Mouse (Mus musculus) splenic B cell, adult 2 months (primary cell): Measurements from ENCODE around the gene Adssl1.

Experiments used
- DNase-seq: peaks from one replicate; pipeline ENCODE4 v3.0.0-alpha.2; 2011; ENCODE audit warnings: low read depth, low spot score
- H3K27me3 ChIP-seq: 2 replicates; pipeline ENCODE4 v1.6.1; 2012; ENCODE audit warnings: mild to moderate bottlenecking, low read length, moderate library complexity, mixed read lengths; ENCODE audit not compliant: control insufficient read depth, poor library complexity, insufficient read depth, severe bottlenecking
- H3K36me3 ChIP-seq: 2 replicates; pipeline ENCODE4 v1.6.1; 2012; ENCODE audit warnings: mild to moderate bottlenecking, low read length, moderate library complexity, mixed read lengths; ENCODE audit not compliant: control insufficient read depth, poor library complexity, insufficient read depth, severe bottlenecking

Gene Adssl1

DNA sequence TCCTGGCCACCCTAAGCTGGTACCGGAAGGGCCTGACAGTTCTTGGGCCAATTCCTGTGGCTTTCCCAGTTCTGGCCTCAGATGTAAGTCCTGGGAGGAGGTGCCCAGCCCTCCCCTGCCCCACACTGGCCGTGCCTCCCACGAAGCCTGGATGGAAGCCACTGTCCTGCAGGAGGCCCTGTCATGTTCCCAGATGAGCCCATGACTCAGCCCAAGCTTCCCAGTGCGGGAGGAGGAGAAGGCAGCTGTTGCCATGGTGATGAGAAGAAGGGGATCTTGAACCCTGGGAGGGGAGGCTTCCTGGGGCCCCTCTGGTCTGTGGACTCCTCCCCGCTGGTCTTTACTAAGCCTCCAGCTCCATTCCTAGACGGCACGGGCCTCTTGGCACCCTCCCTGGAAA lies 63.5 kb downstream of the Adssl1 start:
- no peak for DNase-seq
- H3K27me3 ChIP-seq: no peaks in the 10 kb centered on the region
- H3K36me3 ChIP-seq: no peaks in the 10 kb centered on the region

DNA sequence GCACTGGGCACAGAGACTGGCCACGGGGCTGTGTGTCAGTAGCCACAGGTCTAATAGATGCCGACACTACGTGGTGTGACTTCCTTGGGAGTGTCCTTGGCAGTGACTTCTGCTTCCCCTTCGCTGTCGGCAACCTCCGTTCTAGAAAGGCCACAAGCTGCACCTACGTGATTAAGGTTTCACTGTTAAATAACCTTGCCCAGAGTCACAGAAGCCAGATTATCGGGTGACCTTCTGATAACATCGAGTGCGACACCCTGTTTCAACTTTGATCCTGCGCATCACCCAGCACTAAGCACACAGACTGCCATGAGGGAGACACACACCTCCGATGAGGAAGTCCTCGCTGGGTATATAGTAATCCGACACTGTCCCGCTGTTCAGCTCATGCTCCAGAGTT lies 68.6 kb downstream of the Adssl1 start:
- H3K27me3 ChIP-seq: no peaks in the 10 kb centered on the region
- H3K36me3 ChIP-seq: no peaks in the 10 kb centered on the region
- DNase-seq: peak; percentile 52
